Mouse (Mus musculus) Muller cell, postnatal 12 days (primary cell): ENCODE results near the gene Mre11a.
"Not testable (repeated sequence)": the region's sequence is repeated elsewhere in the genome, so short reads cannot be mapped to it uniquely, and the experiment has no call there.

Source experiments
- DNase-seq: peaks from one replicate; pipeline ENCODE4 v3.0.0-alpha.2; 2015; ENCODE audit errors: inconsistent ontology term

Mre11a gene

GRCm38 (mm10) chr9:14870377-14870776 is 85.9 kb downstream of the Mre11a start:
- DNase-seq: no peak

- DNase-seq: no peak
These were observed 86.3 kb downstream of the Mre11a start for GRCm38 (mm10) chr9:14870802-14871201.

GRCm38 (mm10) chr9:14871536-14871935 is 87.1 kb downstream of the Mre11a start:
- DNase-seq: no peak

- DNase-seq: no peak
These were observed 87.9 kb downstream of the Mre11a start for GRCm38 (mm10) chr9:14872181-14872930.

GRCm38 (mm10) chr9:14875743-14876507 is 91.5 kb downstream of the Mre11a start:
- peak; percentile 18 for DNase-seq

- not testable (repeated sequence) for DNase-seq
These were observed 92.1 kb downstream of the Mre11a start for GRCm38 (mm10) chr9:14876566-14876965.

GRCm38 (mm10) chr9:14884641-14885040 is 100.2 kb downstream of the Mre11a start:
- no peak for DNase-seq

- DNase-seq: no peak
These were observed 100.7 kb downstream of the Mre11a start for GRCm38 (mm10) chr9:14885151-14885550.

GRCm38 (mm10) chr9:14885954-14886353 is 101.5 kb downstream of the Mre11a start:
- no peak for DNase-seq
